Mouse (Mus musculus) layer of hippocampus, adult 11-12 months (tissue): ENCODE data around the gene Pigk.
A peak's percentile ranks its signal among the peaks of the same experiment; 100 is the strongest.

Experiments
- DNase-seq: peaks from one replicate; pipeline ENCODE4 v3.0.0; 2022; ENCODE audit warnings: low spot score

Pigk gene

GRCm38 (mm10) chr3:152733011-152733410, 19.1 kb downstream of the Pigk start:
- DNase-seq: no peak

- DNase-seq: no peak
Observed at GRCm38 (mm10) chr3:152733513-152733912, 19.6 kb downstream of the Pigk start.

GRCm38 (mm10) chr3:152734100-152734499, 20.2 kb downstream of the Pigk start:
- no peak for DNase-seq

GRCm38 (mm10) chr3:152735601-152736250, 21.8 kb downstream of the Pigk start:
- DNase-seq: peak; percentile 39

- no peak for DNase-seq
Observed at GRCm38 (mm10) chr3:152744301-152744700, 30.4 kb downstream of the Pigk start.

GRCm38 (mm10) chr3:152745611-152746010, 31.7 kb downstream of the Pigk start:
- DNase-seq: no peak

GRCm38 (mm10) chr3:152749461-152749871, 35.6 kb downstream of the Pigk start:
- no peak for DNase-seq

- DNase-seq: no peak
Observed at GRCm38 (mm10) chr3:152749881-152750280, 36.0 kb downstream of the Pigk start.

GRCm38 (mm10) chr3:152752911-152753310, 39.0 kb downstream of the Pigk start:
- no peak for DNase-seq

GRCm38 (mm10) chr3:152753345-152753744, 39.4 kb downstream of the Pigk start:
- no peak for DNase-seq

- DNase-seq: no peak
Observed at GRCm38 (mm10) chr3:152753920-152754764, 40.2 kb downstream of the Pigk start.

- no peak for DNase-seq
Observed at GRCm38 (mm10) chr3:152755515-152755914, 41.6 kb downstream of the Pigk start.

- no peak for DNase-seq
Observed at GRCm38 (mm10) chr3:152756896-152757295, 43.0 kb downstream of the Pigk start.

- no peak for DNase-seq
Observed at GRCm38 (mm10) chr3:152757464-152758393, 43.8 kb downstream of the Pigk start.

GRCm38 (mm10) chr3:152758500-152759032, 44.7 kb downstream of the Pigk start:
- no peak for DNase-seq

GRCm38 (mm10) chr3:152761116-152761515, 47.2 kb downstream of the Pigk start:
- peak; percentile 74 for DNase-seq

- DNase-seq: peak; percentile 38
Observed at GRCm38 (mm10) chr3:152761661-152762060, 47.8 kb downstream of the Pigk start.

- no peak for DNase-seq
Observed at GRCm38 (mm10) chr3:152762302-152762701, 48.4 kb downstream of the Pigk start.

- DNase-seq: no peak
Observed at GRCm38 (mm10) chr3:152763139-152763882, 49.4 kb downstream of the Pigk start.

- no peak for DNase-seq
Observed at GRCm38 (mm10) chr3:152764516-152765312, 50.8 kb downstream of the Pigk start.
